Mouse (Mus musculus) cerebellum, adult 2 months (tissue): Measurements from ENCODE around the gene Fnbp1l.

Source experiments
- CTCF ChIP-seq: fragments of 200-500 bp; IDR thresholded peaks from 2 replicates; pipeline ENCODE4 v1.5.1; 2011; ENCODE audit warnings: low read depth, mild to moderate bottlenecking, control low read depth, low read length, moderate library complexity, borderline replicate concordance; ENCODE audit not compliant: insufficient read depth
- POLR2A ChIP-seq: fragments of 200-500 bp; IDR thresholded peaks from 2 replicates; pipeline ENCODE4 v1.6.1; 2011; ENCODE audit warnings: low read length, control low read depth, borderline replicate concordance; ENCODE audit not compliant: insufficient read depth

GRCm38 (mm10) chr3:122494764-122495163 is 124.8 kb downstream of the Fnbp1l start:
- TF ChIP-seq CTCF = no peak
- no peak for TF ChIP-seq POLR2A
